Mouse (Mus musculus) MEL-GATA-1-ER (cell line): ENCODE measurements at regions not wholly inside any gene's neighbourhood (a gene's known extent, or its start where the extent isn't known, plus 50 kb on each side); places are given as distances from the start of the nearest gene placed in this dataset.

Experiments
- DNase-seq: peaks from one replicate; pipeline ENCODE4 v3.0.0-alpha.2; 2012; ENCODE audit warnings: low read depth; ENCODE audit errors: extremely low read depth

DNA sequence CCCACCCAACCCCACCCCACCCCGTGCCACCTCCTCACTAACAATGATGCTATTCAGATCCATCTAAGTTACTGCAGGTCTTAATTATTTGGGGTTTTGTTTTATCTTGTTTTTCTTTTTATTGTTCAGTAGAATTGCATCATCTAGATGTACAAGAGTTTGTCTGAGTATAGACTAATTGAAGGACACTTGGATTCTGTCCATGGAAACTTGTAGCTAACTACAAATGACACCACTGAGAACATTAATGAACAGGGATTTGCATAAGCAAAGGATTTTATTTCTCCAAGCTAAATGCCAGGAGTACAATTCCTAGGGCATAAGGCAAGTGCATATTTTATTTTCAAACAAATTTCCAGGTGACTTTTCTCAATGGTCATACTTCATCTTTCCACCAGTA is 318.4 kb upstream of the Slc7a11 start:
- DNase-seq: no peak

DNA sequence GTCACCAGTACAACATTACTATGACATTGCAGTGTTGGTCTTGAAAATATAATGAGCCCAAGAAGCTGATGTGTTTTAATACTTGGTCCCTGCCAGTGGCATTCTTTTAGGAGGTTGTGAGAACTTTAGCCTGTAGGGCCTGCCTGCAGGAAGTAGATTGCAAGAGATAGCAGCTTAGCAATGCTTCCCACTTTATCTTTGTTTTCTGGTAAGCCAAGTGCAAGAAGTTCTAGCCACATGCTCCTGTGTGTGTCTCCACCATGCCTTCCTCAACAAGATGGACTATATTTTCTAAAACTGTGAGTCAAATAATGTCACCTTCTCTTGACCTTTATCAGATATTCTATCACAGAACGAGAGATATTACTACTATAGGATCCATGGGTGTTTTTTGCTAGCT is 314.7 kb upstream of the Slc7a11 start:
- DNase-seq: peak; percentile 43

DNA sequence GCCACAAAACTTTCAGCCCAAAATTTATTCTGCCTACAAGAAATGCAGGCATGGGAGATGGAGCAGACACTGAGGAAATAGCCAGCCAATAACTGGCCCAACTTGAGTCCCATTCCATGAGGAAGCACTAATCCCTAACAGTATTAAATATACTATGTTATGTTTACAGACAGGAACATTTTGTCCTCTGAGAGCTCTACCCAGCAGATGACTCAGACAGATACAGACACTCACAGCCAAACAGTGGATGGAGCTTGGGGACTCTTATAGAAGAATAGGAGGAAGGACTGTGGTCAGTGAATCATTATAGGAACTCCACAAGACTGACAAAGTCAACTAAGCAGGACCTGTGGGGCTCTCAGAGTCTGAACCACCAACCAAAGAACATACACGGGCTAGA is 293.8 kb upstream of the Slc7a11 start:
- no peak for DNase-seq

DNA sequence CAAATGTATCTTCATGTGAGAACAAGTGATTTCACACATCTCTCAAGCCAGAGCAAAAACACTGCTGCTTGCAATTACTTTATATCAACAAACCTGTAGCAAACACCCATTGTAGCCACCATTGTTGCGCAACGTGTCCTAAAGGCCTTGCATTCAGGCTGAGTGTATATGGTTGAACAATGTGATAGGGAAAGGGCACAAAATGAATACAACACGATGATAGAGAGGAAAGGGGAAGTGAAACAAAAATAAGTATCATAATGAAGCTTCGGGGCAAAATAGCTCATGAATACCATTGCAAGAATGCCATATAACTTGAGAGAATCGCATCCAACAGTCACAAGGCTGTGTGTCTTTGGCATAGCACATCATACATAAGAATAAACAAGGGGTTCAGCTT is 275.6 kb upstream of the Slc7a11 start:
- DNase-seq: no peak

DNA sequence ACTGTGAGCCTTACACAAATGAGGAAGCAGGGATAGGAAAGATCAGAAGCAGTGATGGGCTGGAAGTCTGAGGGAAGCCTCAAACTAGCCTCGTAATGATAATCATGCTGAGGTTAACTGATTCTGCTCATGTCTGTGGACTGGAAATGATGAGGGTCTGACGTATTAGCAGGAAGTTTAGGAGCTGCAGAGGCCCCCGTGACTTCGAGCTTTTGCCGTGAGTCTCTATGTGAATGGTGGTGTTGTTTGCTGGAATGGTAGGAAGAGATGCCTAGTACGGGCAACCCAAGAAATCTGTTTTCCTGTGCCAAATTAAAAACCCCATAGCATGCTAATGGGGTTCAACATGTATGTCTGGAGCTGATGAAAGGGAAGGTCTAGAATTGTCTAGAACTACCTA is 270.0 kb upstream of the Slc7a11 start:
- DNase-seq: no peak

DNA sequence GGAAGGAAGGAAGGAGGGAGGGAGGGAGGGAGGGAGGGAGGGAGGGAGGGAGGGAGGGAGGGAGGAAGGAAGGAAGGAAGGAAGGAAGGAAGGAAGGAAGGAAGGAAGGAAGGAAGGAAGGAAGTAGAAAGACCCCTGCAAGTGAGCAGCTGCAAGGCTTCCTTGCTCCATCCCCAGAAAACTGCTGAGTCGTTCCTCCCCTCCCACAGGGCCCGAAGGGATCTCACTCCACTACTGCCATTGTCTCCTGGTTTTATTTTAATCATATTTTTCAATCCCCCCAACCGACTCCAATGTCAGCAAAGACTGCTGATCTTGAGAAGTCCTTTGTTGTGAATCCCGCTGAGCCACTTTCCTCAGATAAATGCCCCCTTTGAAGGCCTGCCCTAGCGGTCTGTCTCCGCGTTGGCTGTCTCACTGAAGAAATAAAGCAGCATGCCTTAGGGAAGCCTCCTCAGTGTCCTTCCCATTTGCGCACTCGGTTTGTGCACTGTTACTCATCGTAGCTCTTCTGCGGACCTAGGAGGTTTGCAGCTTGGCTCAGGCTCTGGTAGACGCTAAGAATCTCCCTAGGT is 266.1 kb upstream of the Slc7a11 start:
- no peak for DNase-seq

DNA sequence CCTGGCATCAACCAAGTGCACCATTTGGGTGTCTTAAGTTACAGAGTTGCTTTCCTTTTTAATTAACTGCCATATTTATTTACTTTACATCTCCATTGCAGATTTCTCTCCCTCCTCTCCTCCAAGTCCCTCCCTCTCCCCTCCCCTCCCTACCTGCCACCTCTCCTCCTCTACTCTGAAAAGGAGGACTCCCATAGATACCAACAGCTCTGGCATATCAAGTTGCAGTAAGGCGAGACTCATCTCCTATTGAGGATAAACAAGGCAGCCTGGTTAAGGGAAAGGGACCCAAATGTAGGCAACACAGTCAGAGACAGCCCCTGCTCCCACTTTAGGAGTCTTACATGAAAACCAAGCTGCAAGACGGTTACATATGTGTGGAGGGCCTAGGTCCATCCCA is 263.3 kb upstream of the Slc7a11 start:
- DNase-seq: no peak

DNA sequence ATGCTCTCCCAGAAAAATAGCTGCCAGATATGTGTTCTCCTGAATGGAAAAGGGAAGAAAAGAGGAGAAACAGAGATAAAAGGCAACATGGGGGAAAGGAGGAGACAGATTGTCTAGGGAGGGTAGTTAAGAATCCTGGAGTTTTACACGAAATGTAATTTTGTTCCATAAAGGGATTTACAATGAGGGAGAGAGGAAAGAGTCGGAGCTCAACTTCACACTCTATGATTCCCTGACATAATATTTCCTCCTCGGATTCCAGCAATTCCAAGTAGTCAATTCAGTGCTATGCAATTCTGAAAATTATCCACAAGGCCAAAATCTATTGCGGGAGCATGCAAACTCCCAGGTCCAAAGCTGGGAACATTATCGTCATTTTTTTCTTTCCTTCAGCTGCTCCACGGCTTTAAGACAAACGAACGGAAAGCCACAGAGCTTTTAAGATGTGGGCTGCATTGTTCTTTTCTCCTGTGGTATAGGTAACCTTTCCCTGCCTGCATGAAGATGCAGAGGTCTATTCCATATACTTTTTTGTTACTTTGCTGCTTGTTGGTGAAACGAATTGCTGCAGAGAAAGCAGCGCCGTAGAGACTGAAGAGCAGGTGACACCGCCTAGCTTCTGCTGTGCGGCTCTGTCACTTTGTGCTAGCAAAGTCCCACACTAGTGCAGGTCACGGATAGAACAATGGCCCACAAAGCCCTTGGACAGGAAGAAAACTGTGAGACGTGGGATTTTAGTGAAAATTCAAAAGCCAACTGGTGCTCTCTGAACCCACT is 251.7 kb upstream of the Slc7a11 start:
- no peak for DNase-seq

DNA sequence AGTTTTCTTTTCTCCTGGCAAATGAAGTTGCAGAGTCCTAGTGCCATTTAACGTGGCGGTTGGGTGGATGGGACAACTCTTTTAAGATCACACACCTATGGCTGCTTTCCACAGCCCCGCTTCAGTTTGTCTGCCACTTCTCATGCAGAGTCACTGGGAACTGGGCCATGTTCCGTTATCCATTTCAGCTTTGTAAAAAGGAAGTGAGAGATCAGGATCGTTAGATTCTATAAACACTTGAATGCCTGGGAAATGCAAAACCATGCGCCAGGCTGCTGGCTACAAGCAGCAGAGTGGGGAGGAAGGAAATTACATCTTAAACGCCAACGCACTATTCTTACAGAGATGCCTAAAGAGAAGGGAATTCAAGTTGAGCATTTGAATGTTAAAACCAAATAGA is 251.1 kb upstream of the Slc7a11 start:
- no peak for DNase-seq

DNA sequence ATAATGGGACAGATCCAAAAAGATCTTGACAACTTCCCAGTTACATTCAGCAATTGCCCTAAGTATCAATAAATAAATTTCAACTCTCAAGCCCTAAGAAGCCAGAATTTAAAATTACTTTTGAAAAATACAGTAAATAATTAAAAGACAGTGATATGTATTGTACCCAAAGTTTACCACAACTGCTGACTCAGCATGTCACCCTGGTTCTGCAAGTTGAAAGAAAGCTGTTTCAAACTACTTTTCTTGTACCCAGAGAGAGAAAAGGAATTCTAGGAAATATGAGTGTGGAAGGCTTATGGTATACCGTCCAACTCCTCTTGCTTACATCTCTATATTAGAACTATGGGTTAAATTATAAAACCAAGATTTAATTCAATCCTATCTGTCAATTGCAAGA is 248.9 kb upstream of the Slc7a11 start:
- no peak for DNase-seq

DNA sequence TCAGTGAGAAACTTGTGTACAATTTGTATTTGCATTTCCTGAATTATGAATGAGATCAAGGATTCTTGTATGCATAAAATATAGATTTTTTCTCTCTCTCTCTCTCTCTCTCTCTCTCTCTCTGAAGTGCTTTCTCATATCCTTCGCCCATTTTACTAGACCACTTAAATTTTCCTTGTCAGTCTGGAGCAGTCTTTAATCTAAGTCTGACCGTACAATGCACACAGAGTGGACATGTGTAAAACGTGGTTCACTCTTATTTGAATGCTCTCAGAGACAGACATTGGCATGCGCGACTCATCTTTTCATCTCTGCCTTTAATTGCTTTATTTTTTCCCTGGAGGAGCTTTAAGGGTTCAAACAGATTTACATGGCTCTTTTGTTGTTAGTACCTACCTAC is 247.3 kb upstream of the Slc7a11 start:
- no peak for DNase-seq

DNA sequence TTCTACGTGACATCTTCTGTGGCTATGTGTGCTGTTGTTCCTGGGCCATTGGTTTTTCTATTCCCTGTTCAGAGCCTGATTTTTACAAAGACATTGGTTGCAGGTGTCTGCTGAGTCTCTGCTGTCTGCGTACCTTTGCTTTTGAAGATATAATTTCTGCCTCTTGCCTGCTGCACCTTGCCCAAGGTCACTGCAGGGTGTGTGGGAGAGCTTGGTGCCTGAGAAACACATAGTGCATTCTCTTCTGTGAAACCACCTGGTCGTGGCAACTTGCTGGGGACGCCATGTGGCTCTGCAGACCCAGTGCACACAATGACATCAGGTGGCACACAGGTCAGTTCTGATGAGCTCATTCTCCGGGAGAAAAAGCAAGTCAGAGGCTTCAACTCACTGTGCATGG is 246.0 kb upstream of the Slc7a11 start:
- no peak for DNase-seq

DNA sequence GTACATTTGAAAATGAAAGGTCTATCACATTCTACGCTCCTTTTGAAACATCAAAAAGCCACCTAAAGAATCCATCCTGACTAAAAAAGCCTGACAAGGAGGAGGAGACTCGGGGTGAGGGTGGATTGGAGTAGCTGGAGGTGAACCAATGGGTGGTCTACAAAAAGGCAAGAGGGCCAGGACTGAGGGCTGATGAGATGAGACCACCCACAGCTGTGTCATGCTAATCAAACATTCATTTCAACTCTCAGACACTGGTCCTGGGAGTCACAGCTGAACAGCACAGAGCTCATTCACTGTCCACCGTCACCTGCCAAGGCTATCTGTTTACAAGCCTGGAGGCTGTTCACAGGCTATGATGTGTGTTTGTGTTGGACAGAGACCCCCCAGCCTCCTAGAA is 244.3 kb upstream of the Slc7a11 start:
- no peak for DNase-seq

DNA sequence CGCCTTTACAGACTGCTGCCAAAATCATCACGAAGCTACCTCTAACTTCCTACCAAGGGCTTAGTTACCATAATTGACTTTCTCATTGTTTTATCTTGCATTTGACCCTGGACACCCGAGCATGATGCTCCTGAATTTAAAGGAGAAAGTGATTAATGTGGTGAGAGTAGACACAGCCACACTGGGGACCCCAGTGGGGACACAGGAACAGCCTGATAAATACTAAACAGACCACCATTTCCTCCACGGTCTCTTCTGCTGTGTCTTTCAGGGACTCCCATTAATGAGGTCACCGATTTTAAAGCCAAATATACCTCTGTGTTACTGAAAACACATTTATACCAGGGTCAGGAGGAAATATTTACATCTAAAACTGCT is 235.2 kb upstream of the Slc7a11 start:
- no peak for DNase-seq

DNA sequence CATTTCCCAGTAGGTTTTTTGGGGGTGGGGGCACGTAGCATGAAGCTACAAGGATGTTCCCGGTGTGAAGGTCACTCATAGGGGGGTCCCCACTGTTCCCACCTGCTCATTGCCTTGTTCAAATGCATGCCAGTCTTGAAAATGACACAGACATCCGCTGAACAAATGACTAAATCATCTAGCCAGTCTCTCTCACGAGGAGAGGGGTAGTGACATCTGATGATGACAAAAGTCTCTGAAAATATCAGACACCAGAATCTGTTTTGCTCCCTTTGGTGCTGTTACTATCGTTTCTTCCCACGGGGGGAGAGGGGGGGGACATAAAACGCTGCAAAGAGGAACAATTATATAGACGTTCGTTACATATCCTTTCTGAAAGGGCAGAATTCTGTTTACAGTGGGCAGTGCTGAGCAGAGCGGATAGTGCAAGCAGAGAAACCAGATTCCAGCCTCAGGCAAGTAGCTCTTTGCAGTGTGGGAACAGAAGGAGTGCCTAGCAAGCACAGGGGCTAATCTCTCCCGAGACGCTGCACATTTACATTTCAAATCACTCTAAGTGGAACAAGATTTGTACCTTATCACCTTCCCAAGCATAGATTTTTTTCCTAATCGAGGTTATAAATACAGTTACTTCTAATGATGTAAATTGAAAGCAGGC is 234.7 kb upstream of the Slc7a11 start:
- no peak for DNase-seq

DNA sequence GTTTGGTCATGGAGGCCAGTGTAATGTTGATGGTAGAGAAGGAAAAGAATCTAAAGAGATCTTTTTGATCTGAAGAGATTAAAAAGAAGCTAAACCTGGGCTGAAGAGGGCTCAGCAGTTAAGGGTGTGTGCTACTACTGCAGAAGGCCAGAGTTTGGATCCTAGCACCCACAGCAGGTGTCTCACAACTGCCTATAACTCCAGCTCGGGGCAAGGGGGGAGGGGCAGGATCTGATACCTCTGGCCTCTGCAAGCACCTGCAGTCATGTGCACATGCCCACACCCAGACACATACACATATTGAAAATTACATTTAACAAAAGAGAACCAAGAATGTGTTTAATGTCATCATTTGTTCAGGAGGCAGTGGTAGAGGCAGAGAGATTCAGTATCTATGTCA is 232.4 kb upstream of the Slc7a11 start:
- no peak for DNase-seq

DNA sequence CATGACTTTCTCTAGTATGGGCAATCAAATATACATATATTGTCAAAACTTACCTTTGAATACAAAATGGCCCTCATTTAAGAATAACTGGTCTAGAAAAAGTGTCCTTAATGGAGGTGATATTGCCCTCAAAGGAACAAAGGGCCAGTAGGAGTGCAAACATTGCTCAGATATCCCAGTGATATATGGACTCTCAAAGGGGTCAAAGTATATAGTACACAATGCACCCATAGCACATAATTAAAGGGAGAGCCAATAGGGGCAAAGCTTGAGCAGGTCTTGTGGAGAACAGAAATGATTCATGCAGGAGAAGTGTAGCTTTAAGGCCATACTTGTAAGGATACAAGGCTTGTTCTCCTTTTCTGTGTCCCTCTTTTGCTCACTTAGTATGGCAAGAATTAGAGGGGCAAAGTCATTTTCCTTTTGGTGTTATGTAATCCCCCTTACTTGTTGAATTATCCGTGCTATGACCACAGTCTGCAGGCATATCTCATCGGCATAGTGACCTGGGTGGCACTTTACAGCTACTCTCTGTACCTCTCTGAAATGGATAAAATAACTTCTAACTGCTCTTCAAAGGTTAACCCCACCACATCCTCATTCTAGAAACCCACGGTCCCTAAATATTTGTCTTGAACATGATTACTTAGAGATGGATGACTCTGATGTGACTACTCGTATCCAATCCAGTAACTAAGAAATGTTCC is 231.6 kb upstream of the Slc7a11 start:
- DNase-seq: no peak

DNA sequence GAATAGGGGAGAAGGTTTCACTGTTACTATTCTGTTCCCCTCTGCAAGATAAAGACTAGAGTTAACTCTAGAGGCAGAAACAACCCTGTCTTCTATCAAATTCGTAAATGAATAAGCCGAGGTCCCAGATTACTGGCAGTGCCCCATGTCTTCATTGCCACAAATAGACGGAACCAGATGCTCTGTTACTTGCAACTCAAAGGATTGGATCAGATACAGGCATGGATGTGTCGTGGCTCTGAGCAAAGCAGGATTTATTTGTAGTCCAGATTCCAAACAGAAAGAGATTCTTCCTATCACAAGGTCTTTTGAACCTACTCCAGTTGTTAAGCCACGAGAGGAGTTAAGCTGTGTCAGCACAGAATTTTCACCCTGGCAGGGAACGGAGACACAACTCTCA is 221.9 kb upstream of the Slc7a11 start:
- no peak for DNase-seq

DNA sequence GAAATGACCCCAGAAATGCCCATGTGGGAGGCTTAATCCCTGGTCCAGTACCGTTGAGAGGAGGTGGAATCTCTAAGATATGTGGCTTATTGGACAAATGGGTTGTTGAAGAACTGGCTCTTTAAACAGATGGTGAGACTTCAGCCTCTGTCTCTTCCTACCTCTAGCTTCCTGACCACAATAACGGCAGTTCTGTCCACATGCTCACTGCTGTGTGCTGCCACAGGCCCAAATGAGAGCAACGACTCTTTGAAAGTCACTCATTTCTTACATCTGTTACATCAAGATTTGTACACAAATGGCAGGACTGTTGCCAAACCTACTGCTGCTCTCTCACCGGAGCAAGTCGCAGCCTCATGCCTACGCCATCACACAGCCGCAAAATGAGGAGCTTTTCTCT is 217.6 kb upstream of the Slc7a11 start:
- no peak for DNase-seq

DNA sequence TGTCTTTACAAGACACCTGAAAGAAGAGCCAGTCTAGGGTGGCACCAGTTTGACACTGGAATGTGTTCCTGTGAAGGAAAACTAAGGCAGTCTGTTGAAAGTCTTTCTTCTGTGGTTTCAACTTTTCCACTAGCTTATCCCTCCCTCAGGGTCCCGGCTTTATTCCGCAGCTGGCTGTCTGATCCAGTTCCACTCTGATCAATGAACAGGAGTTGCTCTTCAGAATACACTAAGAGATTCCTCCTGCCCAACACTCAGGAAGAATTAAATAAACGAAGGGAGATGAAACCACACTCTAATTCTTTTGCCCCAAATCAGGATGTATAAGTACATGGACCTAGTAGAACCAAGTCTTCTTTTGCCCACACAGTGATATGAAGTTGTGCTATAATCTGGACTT is 217.2 kb upstream of the Slc7a11 start:
- no peak for DNase-seq

DNA sequence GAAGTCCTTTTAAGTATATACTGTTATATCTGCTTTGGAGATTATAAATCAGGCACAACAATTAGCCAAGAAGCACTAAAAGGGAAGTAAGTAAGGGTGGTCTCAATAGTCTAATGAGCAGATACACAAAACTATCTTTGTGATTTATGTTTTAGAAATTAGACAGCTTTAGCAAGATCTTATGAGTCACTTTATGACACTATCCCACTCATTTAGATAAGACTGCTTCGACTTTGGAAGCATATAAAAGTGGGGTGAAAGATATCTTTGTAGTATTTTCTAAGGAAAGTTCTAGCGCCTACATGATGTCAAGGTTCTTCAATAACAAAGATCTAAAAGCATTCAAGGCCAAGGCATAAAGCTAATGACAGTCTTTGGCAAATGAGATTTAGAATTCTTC is 214.5 kb upstream of the Slc7a11 start:
- DNase-seq: no peak

DNA sequence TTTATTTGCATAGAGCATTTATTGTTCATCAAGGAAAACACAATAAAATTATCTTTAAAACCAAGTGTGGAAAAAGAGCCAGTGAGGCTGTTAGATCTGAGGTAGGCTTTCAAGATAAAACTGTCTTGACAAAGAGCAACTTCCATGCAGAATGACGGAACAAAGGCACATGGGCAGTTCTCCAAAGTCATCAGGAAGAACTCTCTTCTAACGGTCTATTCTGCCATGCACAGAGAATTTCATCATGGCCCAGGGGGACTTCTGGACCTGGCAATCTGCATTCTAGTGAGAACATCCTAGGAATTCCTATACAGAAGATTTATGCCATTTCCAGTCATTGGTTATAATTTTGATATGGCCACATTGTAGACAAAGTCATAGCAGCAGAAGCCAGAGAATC is 211.0 kb upstream of the Slc7a11 start:
- no peak for DNase-seq
